Mouse (Mus musculus) kidney, postnatal 25 days (tissue): ENCODE results near the gene Aff3.
A peak's percentile ranks its signal among the peaks of the same experiment; 100 is the strongest.

Experiments
- DNase-seq, 2 experiments: peaks; one replicate each; pipeline ENCODE4 v3.0.0; 2021; ENCODE audit warnings: mixed read lengths in 2 of 2

Aff3 gene

DNA sequence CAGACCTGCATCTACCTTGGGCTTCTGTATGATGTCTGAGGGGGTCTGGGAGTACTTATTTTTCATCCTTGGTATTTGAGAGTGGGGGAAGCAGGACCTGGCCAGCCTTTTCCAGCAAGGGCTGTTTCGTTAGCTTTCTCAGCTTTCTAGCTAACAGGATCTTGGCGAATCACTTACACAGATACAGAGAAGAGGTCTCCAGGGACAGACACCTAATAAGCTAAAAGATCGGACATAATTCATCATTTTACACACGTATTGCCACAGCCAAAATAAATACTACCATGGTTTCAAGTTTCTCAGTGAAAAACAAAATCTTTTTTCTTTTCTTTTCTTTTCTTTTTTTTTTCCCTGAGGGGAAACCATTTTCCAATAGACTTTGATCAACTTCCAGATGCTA, 354.7 kb downstream of the Aff3 start:
- DNase-seq, result no peak

DNA sequence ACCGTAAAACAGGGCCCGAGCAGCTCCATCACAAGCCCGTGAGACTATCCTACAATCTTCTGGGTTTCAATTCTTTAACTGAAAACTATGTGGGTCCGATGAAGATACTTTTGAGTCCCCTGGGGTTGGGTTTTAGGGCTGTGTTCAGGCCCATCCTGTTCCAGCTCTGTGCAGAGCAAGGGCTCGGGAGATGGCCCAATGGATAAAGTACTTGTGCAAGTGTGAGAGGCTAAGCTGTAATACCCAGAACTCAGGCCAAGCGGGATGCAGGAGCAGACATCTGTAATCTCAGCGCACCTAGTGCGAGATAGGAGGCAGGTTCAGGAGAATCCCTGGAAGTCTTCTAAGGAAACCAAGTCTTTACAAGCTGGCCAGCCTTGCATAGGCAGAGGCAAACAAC, 355.4 kb downstream of the Aff3 start:
- DNase-seq, result no peak

DNA sequence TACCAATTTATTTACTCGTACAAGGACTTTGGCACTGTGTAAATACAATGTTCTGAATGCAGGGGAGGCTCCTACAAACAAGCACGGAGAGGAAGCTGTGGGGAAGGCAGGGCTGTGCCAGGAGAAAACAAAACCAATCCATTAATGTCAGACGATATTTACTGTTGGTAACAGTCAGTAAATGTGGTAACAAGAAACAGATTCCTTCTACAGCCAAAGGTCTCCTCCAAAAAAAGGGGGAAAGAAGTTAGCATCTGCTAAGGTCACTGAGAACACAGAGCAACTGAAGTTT, 356.1 kb downstream of the Aff3 start:
- no peak for DNase-seq

DNA sequence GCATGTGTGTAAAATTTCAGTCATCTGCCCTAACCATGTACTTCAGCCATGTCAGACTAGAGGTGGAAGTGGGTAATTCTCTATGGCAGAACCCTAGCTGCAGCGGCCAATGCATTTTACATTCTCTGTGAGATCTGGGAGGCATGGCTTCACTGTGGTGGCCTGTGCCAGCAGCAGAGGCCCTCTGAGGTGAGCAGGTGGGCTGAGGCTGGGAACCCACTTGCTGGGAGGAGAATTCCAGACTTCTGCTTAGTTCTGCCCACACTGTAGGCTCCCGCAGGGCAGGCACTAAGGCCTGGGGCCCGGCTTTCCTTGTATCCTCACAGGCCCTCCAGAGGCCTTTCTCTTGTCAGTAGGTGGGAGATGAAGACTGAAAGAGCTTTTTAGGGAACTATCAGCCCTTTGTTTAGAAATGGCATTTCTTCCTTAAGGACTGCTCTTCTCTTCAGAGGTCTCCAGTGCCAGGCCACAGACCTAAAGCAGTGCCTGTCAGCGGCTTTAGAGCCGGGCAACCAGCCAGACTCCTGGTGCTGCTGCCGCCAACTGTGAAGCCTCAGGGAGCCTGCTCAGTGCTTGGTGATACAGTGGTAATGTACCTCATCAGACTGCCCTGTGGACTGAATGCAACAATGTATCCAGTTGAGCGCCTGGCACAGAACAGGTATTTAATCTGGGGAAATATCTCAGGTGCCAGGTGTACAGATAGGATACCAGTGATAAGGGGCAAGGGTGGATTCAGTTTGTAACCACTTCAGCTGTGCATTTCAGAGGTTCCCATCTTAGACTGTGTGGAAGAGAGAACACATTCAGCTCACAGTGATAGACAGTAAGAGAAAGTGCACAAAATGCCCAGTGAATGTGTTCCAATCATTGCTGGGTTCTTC, 356.7 kb downstream of the Aff3 start:
- peak; percentile 46 to 54 for DNase-seq

DNA sequence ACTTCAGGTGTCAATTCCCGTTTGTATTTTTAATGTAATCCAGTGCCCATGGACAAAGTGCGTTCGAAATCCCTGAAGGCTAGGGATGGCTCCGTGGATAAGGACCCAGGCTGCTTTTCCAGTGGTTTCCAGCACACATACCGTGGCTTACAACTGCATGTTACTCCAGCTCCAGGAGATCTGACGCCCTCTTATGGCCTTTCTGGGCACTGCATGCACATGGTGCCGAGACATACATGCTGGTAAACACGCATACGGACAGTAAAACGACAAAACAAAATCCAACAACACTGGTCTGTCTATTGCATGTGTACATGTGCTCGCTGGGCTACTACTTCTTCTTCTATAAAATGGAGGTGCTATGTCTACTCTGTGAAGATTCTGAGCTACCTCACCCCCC, 357.5 kb downstream of the Aff3 start:
- no peak for DNase-seq

DNA sequence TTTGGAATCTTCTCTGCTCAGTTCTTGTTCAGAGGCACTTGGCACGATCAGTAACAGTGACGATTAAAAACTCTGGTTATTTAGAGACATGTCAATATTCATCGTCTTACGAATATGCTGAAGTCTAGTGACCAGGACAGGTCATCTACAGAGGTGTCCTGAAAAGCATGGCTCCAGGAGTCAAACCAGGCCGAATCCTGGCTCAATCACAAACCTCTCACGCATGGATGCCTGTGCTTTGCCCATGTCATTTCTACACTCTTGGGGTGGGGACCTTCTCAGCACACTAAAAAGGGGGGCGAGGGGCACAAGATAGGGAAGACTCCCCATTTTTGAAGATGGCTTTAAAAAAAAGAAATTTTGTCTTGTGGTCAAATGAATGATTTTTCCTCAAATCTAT, 358.6 kb downstream of the Aff3 start:
- DNase-seq, result no peak

DNA sequence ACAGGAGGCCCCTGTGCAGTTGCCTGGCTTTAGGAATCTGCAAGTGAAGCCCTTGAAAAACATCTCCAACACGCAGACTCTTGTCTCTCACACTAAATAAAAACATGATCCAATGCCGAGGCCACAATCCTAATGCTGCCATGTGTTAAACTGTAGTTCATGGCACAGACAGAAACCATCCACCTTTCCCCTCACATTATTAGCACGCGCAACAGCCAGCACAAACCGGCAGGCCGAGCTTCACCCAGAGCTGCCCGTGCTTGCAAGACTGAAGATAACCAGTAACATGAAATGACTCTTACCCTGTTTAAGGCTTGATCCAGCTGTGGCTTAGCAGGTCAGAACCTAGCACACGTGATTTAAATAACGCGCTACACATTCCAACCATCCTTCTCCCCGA, 360.4 kb downstream of the Aff3 start:
- DNase-seq, result no peak

DNA sequence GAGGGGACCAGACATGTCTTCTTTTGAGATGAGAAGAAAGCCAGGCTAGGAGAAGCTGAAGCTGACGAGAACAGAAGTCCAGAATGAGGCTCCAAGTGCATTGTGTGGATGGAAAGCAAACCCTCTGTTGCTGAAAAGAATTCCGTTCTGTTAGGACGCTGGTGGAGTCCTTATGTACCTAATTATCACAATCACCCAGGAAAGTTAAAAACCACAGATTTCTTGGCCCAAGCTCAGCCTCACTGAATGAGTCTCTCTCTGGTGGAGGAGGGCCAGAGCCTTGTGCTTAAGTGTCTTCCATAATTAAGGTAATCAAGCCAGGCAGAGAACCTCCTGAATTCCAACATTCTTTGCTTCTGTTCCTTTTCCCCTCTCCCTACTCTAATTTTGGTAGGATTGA, 366.5 kb downstream of the Aff3 start:
- DNase-seq, result no peak

DNA sequence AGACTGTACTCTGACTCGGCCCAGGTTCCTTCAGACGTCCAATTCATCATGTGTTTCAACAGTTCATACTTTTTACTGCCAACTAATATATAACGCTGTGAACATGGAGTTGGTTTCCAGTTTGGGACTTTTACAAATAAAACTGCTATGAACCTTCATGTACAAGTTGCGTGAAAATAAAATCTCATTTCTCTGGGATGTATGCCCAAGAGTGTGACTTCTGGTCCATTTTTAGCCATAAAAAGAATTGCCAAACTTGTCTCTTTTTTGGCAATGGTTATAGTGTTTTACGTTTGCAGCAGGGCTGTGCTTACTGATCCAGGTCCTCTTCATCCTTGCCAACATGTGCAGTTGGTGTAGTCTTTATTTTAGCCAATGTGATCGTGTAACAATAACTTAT, 369.8 kb downstream of the Aff3 start:
- DNase-seq, result no peak

DNA sequence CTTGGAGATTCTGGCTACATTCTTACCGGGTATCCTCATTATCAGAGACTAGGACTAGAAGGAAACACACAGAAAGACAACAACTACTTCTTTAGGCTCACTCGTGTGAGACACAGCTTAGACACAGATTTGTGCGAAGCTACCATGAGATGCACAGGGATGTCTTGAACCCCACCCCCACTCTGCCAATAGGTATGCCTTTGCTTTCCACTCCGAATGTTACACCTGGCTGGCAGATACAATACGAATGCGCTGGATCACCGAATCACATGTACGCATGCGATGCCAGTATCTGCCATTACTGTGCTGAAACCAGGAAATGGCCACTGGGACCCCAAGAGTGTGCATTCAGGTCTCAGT, 370.4 kb downstream of the Aff3 start:
- no peak for DNase-seq

DNA sequence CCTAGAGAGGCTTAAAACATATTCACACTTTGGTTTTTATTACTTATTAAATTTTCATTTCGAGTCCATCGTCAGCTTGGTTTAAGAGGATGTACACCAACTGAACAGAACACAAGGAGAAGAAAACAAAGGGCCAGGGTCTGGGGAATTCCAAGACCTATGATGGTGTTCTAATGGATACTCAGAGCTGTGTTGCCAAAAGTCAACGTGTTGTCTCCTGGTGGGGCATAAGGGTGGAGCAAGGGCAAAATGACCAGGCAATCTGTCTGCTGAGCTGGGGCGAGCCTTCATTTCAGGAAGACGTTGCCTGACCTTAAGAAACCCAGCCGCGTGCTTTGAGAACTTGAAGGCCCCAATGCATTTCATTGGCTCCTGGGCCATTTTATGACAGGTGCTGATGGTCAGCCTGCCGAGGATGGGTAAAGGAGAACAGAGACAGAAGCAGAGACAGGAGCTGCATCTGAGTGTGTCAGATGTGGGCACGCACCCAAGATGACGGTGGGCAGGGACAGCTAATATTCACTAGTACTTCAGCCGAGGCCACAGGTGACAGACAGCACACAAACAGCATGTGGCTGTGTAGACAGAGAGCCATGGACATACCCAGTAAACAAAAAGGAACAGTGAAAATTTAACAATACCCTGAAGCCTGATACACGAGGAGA, 371.0 kb downstream of the Aff3 start:
- no peak for DNase-seq

DNA sequence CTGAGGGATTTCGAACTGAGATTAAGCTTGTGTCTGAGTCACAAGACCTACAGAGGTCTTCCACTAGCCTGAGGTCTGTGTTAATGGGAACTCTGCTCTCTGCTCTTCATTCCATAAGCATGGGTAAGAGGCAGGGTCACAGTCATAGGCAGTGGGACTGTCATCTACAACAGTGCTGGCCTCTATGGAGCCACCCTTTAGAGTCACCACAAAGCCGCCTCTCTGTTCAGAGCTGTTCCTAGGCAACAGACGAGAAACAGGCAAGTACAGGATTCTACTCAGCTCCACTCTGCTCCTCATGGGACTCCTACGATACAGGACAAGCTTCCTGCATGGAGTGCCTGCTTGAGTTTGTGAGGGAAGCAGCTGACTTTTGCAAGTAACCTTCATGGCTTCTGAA, 371.9 kb downstream of the Aff3 start:
- no peak for DNase-seq

DNA sequence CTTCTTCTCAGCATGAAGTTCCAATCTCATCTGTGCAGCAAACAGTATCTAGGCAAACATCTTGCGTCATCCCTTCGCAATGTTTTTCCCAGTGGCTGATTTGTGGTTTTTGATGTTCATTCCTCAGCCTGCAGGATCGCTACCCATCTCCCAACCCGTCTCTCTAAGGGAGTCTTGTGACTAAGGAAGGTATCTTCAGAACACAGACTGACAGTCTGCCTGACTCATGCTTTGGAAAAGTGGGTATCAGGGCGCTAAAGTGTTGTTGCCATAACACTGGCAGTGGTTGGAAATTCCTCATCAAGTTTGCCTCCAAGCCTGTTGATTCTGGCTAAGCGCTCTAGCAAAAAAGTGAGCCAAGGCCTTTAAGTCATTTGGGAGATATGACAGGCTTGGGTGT, 372.8 kb downstream of the Aff3 start:
- no peak for DNase-seq

DNA sequence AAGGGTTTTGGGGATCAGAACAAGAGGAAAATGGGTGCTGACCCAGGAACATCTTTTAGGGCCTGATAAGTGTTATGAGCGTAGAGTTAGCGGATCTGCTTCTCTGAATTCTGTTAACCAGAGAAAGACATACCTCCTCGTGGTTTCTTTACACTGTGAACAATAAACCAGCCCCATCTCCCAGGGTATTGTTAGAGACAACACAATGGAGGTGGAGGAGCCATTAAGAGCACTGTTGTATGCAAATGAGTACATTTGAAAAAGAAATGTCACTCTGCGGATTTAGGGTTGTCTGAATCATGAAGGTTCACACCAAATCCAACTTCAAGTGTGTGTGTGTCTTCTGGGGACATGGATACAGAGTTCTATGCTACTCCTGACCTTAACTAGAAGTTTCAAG, 373.3 kb downstream of the Aff3 start:
- no peak for DNase-seq

DNA sequence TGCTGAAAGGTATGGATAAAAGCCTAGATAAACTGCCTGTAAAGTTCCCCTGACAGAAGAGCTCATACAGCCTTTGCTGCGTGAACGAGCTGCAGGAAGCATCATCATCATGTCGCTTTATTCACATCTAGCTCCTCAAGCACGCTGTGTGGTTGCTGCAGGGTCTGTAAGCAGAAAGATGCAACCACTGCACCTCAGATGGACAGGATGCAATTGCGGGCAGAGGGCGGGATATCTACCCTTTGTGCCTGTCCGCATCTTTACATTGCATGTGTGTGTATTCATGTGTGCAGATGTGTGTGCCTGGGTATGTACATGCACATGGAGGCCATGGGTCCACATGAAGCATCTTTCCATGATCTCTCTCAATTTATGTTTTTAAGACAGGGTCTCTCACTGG, 373.9 kb downstream of the Aff3 start:
- DNase-seq, result no peak

DNA sequence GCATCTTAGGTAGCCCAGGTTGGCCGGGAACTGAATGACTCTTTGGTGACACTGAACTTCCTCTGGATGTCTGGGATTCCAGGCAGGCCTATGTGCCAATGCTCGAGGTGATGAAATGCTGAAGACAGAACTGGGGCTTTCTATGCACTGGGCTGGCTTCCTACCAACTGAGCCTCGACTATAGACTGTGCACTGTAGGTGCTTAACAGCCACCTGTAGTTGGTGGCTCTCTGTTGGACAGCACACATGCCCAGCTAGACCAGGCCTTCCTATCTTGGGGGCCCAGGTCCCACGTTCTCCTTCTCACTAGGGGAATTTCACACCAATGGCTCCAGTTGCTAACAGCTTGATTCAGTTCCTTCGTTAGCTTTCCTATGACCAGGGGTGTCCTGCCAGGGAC, 374.9 kb downstream of the Aff3 start:
- no peak for DNase-seq

DNA sequence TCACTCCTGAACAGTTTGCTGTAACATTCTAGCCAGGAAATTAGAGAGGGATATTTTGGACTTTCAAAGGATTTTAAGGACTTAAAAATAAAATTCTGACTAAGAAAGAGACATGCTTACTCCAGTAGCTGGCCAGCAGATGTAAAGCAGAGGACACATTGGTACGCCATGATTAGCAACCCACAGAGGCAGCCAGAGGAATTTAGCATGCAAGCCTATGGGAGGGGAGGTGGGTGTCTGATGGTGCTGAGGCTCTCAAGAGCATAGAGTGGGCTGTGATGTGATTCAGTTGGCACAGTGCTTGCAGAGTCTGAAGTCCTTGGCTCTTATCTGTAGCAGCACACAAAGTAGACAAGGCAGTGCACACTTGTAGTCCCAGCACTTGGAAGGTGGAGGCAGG, 376.0 kb downstream of the Aff3 start:
- no peak for DNase-seq

DNA sequence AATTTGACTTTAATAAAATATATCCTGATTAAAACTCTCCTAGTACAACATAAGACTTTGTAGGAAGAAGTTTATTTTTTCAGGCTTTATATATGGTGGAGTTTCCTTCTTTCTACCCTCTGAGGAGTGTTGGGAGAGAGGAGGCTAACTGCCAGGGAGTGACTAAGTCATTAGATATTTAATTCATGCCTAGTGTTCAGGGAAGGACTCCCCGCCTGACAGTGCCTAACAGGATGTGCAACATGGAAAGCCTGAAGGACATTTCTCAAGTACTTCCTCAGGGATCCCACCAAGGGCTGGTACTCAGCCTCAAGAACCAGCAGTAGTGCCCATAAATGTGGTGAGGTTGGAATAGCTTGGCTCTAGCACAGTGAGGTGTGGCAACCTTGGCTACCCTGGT, 378.2 kb downstream of the Aff3 start:
- no peak for DNase-seq

DNA sequence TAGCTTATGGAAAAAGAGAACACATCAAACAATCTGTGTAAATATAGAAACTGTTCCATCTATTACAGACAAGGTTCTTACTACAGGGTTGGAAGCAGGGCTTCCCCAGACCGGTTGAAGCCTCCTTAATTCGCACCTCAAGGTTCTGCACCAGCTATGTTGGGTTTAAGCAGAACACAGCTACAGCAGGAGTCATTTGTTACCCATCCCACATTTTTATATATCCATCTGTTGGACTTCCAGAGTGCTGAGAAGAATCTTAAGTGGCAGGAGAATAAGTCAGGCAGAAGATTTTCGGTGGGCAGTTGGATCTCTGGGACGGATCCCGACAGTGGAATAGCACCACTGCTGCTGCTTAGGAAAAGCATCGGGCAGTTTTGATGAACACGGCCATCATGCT, 384.2 kb downstream of the Aff3 start:
- DNase-seq, result no peak

DNA sequence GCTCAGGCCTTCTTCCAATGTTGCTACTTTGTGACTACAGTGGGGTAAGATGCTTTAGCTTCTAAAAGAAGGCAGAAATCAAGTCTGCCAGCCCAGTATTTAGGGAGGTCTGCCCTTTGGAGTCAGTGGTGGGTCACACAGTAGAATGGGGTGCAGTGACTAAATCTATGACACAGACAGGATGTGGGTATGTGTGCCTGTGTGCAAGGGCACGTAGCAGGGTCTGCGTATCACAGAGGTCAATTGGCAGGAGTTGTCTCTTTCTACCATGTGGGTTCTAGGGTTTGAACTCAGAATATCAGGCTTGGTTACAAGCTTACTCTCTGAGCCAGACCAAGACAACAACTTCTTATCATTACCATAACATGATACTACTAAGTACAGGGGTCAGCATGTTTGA, 393.4 kb downstream of the Aff3 start:
- no peak for DNase-seq

DNA sequence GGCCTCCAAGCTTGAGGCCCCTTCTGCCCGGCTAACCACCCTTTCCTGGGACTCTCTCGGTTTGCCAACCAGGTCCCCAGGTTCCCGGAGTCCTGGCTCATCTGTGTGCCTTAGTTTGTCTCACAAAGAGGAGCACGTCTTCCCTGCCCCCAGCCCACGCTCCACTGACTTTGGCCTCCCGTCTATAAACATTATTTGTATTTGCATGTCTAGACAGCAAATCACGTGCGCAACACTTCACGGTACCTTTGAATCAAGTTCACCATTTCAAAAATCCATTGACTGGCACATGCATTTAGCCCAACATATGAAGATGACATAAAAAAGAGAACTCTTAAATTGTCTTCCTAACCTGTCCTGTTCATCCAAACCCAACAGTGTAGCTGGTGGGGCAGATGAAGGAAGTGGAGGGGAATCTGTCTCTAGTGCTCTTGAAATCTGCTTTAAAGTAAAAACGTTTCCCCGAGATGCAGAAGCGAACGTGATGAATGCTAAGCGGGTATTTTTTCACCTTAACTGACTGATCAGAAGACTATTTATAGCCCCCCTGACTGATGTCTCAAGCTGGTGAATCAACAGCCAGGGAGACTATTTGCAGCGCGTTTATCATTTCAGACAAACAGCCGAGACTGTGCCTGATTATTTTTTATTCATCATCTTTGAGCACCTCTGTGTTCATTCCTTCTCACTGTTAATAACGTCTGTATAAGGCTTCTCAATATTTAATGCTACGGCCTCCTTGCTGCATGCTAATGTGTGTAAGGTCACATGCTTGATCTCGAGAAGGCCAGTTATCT, 396.3 kb downstream of the Aff3 start:
- DNase-seq, result peak in 1 of 2 experiments; percentile 7

DNA sequence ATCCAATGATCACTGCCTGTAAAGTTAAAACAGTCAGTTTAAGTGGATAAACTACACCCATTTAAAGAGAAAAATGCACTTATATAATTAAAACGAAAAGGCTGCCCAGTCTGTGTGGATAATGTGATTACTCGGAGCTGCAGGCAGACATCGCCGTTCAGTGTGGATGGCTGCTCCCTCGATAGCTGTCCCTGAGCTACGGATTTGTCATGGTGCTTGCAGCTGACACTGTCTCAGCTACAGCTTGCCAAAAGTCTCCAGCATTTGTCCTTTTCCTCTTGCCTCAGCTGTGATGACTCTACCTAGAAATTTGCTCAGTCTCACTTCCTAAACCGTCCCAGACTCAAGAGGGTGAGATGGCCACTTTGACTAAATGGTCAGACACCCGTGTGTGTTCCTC, 401.5 kb downstream of the Aff3 start:
- DNase-seq, result no peak

DNA sequence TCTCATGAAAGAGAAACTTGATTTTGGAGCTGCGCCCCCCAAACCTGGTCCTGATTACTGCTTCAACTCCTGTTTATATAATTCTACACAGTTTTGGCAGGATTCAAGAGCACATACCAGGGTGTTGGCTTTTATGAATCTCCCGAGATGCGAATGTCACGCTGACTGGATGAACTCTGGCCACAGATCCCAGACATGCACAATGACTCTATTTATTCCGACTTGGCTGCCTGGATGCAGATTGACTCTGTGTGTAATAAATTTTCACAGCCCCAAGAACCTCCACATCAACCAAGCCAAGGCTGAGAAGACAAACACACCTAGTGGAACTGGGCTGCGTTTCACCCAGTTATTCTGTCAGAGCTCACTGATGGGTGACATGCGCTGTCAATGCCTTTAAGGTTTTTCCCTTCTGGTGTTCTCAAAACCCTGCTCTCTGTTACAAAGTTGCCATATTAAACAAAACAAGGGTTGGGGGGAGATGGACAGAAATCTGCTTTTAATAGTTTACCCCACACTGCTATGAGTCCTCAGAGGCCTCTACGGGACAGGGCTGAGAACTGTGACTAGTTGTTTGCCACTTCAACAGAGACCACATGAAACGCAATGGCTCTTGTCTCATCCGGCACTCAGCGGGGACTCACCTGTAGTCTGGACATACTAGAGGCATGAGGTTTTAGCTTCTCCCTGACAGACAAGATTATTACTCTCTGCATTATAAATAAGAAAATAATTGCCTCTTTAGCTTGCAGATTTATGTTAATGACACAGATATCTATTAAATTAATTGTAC, 402.2 kb downstream of the Aff3 start:
- DNase-seq, result peak; percentile 4 to 46
